24 mouse cellular contexts compared by ENCODE assay signal in genomic region chr10:24822842-24823241, GRCm38 (mm10). TPM values are rescaled to one million over a fixed set of nuclear protein-coding genes. Genes with fewer than 3 reads are reported as not detected.
DNase-seq lines count a peak whose midpoint lies in the region; ATAC-seq and TF ChIP-seq lines count a peak whose summit lies in the region.
"Had no signal": no experiment of that assay in that cellular context is flagged by ENCODE, and none has a peak within 500 bp of the region (broad histone marks: within the 10 kb centered on the region; RNA-seq: fewer than 3 reads in every experiment).

No protein-coding gene starts in this region.

- ATAC-seq in heart, embryonic 11.5 days (replicated peaks; ENCODE audit: insufficient number of reproducible peaks, low FRiP score, low TSS enrichment): no peak
- ATAC-seq in Patski: peak; percentile 57
- ATAC-seq: forebrain, embryonic 13.5 days; midbrain, embryonic 13.5 days had no signal

- WGBS in heart, adult 2 months: 80% methylated on average over 1 of the region's 1 CpGs
- WGBS in heart, embryonic 11.5 days (ENCODE audit: insufficient replicate concordance): 55% methylated on average over 1 of the region's 1 CpGs

- H3K4me3 ChIP-seq in heart, adult 2 months: no peak overlapping the region
- H3K4me3 ChIP-seq in heart, embryonic 11.5 days (ENCODE audit: low read depth, low read length): no peak overlapping the region
- H3K4me3 ChIP-seq in myocyte: no peak overlapping the region
- H3K4me3 ChIP-seq: forebrain, embryonic 13.5 days; heart, embryonic 10.5 days; hindbrain, embryonic 15.5 days; intestine, embryonic 15.5 days; limb, embryonic 15.5 days; lung, embryonic 15.5 days; megakaryocyte, embryonic 14.5 days; midbrain, embryonic 13.5 days had no signal

- H3K79me2 ChIP-seq in heart, adult 2 months (replicated peaks; ENCODE audit: control insufficient read depth, insufficient read depth, low read length): no peaks in the 10 kb centered on the region
- no peaks in the 10 kb centered on the region for H3K79me2 ChIP-seq in myocyte (ENCODE audit: control insufficient read depth, insufficient read depth)

- CTCF ChIA-PET in Patski (lab: Charles Lee): no interaction called here

- no peak for DNase-seq in heart, adult 2 months
- DNase-seq in 3134 (ENCODE audit: extremely low read depth, insufficient read length, low spot score) (peak; percentile 5), Patski (ENCODE audit: low read depth, low spot score) (no peak)
- no peak for DNase-seq in cerebellum, postnatal 10 days
- no peak for DNase-seq in left cerebral cortex, adult 8-10 months (ENCODE audit: low spot score in 2 of 2)
- DNase-seq: cerebellum, adult 11 months; cerebellum, postnatal 14 days; kidney, adult 9 months; kidney, postnatal 25 days; layer of hippocampus, postnatal 36 days; lung, postnatal 36 days had no signal

- H3K9ac ChIP-seq in heart, adult 2 months (ENCODE audit: low read depth, low read length): no peak overlapping the region
- H3K9ac ChIP-seq in heart, embryonic 11.5 days (ENCODE audit: low read depth, low read length): no peak overlapping the region
- H3K9ac ChIP-seq: forebrain, embryonic 13.5 days; hindbrain, embryonic 15.5 days; intestine, embryonic 15.5 days; limb, embryonic 15.5 days; lung, embryonic 15.5 days; midbrain, embryonic 13.5 days had no signal

- no peak for TF ChIP-seq POLR2A in heart, adult 2 months (IDR thresholded peaks at IDR 0.05; ENCODE audit: insufficient read depth, low read depth, low read length)
- no peak for TF ChIP-seq POLR2A in myocyte (IDR thresholded peaks at IDR 0.05; ENCODE audit: insufficient read length, low read depth)

- H3ac ChIP-seq in myocyte (ENCODE audit: control insufficient read depth, insufficient read length): no peak overlapping the region

- no peaks in the 10 kb centered on the region for H3K27me3 ChIP-seq in heart, adult 2 months (ENCODE audit: control insufficient read depth, insufficient read depth, low read length)
- no peaks in the 10 kb centered on the region for H3K27me3 ChIP-seq in heart, embryonic 11.5 days (ENCODE audit: control insufficient read depth, insufficient read depth, low read length)
- H3K27me3 ChIP-seq in Patski: peaks cover 4% of the 10 kb centered on the region
- no peaks in the 10 kb centered on the region for H3K27me3 ChIP-seq in myocyte (ENCODE audit: control insufficient read depth, insufficient read depth, insufficient read length)
- H3K27me3 ChIP-seq: forebrain, embryonic 13.5 days; hindbrain, embryonic 15.5 days; intestine, embryonic 15.5 days; limb, embryonic 15.5 days; lung, embryonic 15.5 days; megakaryocyte, embryonic 14.5 days; midbrain, embryonic 13.5 days had no signal

- no peaks in the 10 kb centered on the region for H3K9me3 ChIP-seq in heart, embryonic 11.5 days (replicated peaks; ENCODE audit: control insufficient read depth, low read length)
- H3K9me3 ChIP-seq: forebrain, embryonic 13.5 days; heart, embryonic 10.5 days; hindbrain, embryonic 15.5 days; intestine, embryonic 15.5 days; limb, embryonic 15.5 days; lung, embryonic 15.5 days; megakaryocyte, embryonic 14.5 days; midbrain, embryonic 13.5 days had no signal

- peak overlapping the region; percentile 44 for H3K27ac ChIP-seq in heart, adult 2 months
- no peak overlapping the region for H3K27ac ChIP-seq in heart, embryonic 11.5 days (ENCODE audit: low read depth, low read length)
- H3K27ac ChIP-seq: forebrain, embryonic 13.5 days; heart, embryonic 10.5 days; hindbrain, embryonic 15.5 days; lung, embryonic 15.5 days; midbrain, embryonic 13.5 days had no signal

- intact Hi-C loops in heart, adult 2 months (cut with DNase I): no loop called here

- H3K4me1 ChIP-seq in heart, adult 2 months (ENCODE audit: control insufficient read depth, insufficient read depth, low read length): peaks cover 1% of the 10 kb centered on the region; the same call in 1 of the 2 replicates
- H3K4me1 ChIP-seq in heart, embryonic 11.5 days (ENCODE audit: control insufficient read depth, insufficient read depth, low read length): no peaks in the 10 kb centered on the region; the same call in 1 of the 2 replicates
- H3K4me1 ChIP-seq: heart, embryonic 10.5 days had no signal

- H3K36me3 ChIP-seq in heart, adult 2 months (ENCODE audit: control insufficient read depth, insufficient read depth, low read length): peaks cover 4% of the 10 kb centered on the region; the same call in 1 of the 2 replicates
- no peaks in the 10 kb centered on the region for H3K36me3 ChIP-seq in heart, embryonic 11.5 days (ENCODE audit: control insufficient read depth, insufficient read depth, low read length)
- H3K36me3 ChIP-seq in myocyte (ENCODE audit: control insufficient read depth, insufficient read depth): no peaks in the 10 kb centered on the region
- H3K36me3 ChIP-seq: heart, embryonic 10.5 days; hindbrain, embryonic 15.5 days; intestine, embryonic 15.5 days; limb, embryonic 15.5 days; lung, embryonic 15.5 days; midbrain, embryonic 13.5 days had no signal

- POLR2A ChIA-PET in Patski (lab: Charles Lee): no interaction called here

- H3K4me2 ChIP-seq in heart, embryonic 11.5 days: no peak overlapping the region
- H3K4me2 ChIP-seq in myocyte (ENCODE audit: low read depth): peak overlapping the region; percentile 46
- H3K4me2 ChIP-seq: forebrain, embryonic 13.5 days; hindbrain, embryonic 15.5 days; midbrain, embryonic 13.5 days had no signal

- TF ChIP-seq EP300 in heart, adult 2 months (IDR thresholded peaks at IDR 0.05; ENCODE audit: insufficient read depth, low read depth, low read length): no peak

- in situ Hi-C loops in Patski (cut with MboI; ENCODE audit: low pct_unique_long_range_greater_than_20kb): no loop called here

- no peak for TF ChIP-seq CTCF in heart, adult 2 months (IDR thresholded peaks at IDR 0.05)
- TF ChIP-seq CTCF in Patski (IDR thresholded peaks at IDR 0.05): no peak

TF ChIP-seq in myocyte, 11 proteins besides CTCF, POLR2A, EP300 and RAD21:
- TF ChIP-seq MYOD1 (IDR thresholded peaks at IDR 0.05; ENCODE audit: control insufficient read depth in 1 of 3, insufficient read length in 2 of 3, low read depth in 2 of 3) (no peak), E2F4 (IDR thresholded peaks at IDR 0.05; ENCODE audit: insufficient read depth) (no peak), TCF12 (IDR thresholded peaks at IDR 0.05; ENCODE audit: insufficient read depth, poor library complexity, severe bottlenecking) (no peak), USF1 (IDR thresholded peaks at IDR 0.05; ENCODE audit: low read depth) (no peak), MYOG (IDR thresholded peaks at IDR 0.05; ENCODE audit: control insufficient read depth in 1 of 3, insufficient read depth in 1 of 3, insufficient read length in 2 of 3, low read depth in 2 of 3) (no peak), TCF3 (IDR thresholded peaks at IDR 0.05; ENCODE audit: insufficient read length, low read depth) (no peak), MAX (IDR thresholded peaks at IDR 0.05; ENCODE audit: low read depth) (no peak), CEBPB (IDR thresholded peaks at IDR 0.05; ENCODE audit: insufficient read depth, poor library complexity, severe bottlenecking) (no peak)

RNA-seq across cellular contexts. Expression of gene Enpp3, which starts 19.8 kb away (rescaled TPM):
- 1 to 10 TPM; 2.3 to 3.3 TPM for total RNA-seq in heart, adult 2 months (2021)
- 2.4 and 5.9 TPM in 2 replicates for polyA plus RNA-seq in heart, adult 2 months (2012; rRNA removed)
- polyA plus RNA-seq in heart, embryonic 11.5 days (2014; fragmentation: Nextera tagmentation; extraction: Ambion mirVana): 2.0 and 2.1 TPM in 2 replicates
- polyA plus RNA-seq in Patski (2021) (0.37 TPM), myocyte (2012; fragmentation: generic; extraction: Trizol) (3.6 TPM)
- total RNA-seq in left cerebral cortex, adult 8-10 months (2022): 1 to 10 TPM in 2 of 4 experiments, under 1 TPM in 2; 0.58 to 1.1 (median 0.84) TPM
- total RNA-seq: hematopoietic stem cell, adult 5-6 weeks; monocyte, adult 5-6 weeks had no signal
- polyA plus RNA-seq: erythroblast, embryonic 14.5 days had no signal

RNA-seq across cellular contexts. Expression of gene Med23, which starts 46.9 kb away (rescaled TPM):
- 10 to 100 TPM; 13.5 to 14.4 TPM for total RNA-seq in heart, adult 2 months (2021)
- 10.6 and 15.4 TPM in 2 replicates for polyA plus RNA-seq in heart, adult 2 months (2012; rRNA removed)
- 17.7 and 18.4 TPM in 2 replicates for polyA plus RNA-seq in heart, embryonic 11.5 days (2014; fragmentation: Nextera tagmentation; extraction: Ambion mirVana)
- polyA plus RNA-seq in Patski (2021): 25.6 TPM
- polyA plus RNA-seq in myocyte (2012; fragmentation: generic; extraction: Trizol): 9.7 TPM
- total RNA-seq in left cerebral cortex, adult 8-10 months (2022): 10 to 100 TPM; 31.1 to 42.3 (median 33.2) TPM
